Mouse (Mus musculus): Measurements from ENCODE around the gene Ppm1b.
A peak's percentile ranks its signal among the peaks of the same experiment; 100 is the strongest.

Ppm1b gene

GRCm38 (mm10) chr17:85026436-85026835 lies 69.9 kb downstream of the Ppm1b start:
- DNase-seq = no peak

DNA sequence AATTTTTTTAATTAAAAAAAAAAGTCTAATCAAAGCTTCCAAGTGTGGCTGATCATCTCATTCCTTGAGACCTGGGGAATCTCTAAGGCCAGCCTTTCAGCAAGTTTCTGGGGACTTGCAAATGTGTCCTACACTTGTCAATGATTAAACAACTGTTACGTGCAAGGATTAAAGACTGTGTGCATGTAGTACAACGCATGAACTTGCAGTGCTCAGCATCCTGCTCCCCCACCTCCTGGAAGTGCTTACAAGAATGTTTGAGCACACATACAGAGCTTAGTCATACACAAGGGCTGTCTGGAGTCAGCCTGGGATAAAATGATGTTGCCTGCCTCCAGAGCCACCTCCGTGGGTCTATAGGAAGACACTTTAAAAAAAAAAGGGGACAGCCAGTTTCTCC lies 70.7 kb downstream of the Ppm1b start:
- DNase-seq = no peak

GRCm38 (mm10) chr17:85028093-85028739 lies 71.7 kb downstream of the Ppm1b start, which contains the start of gene Slc3a1:
Gene Slc3a1, plus strand, starts transcription at chr17:85028376.
- no peak for DNase-seq

- no peak for DNase-seq
These were observed 72.3 kb downstream of the Ppm1b start for GRCm38 (mm10) chr17:85028797-85029196.

DNA sequence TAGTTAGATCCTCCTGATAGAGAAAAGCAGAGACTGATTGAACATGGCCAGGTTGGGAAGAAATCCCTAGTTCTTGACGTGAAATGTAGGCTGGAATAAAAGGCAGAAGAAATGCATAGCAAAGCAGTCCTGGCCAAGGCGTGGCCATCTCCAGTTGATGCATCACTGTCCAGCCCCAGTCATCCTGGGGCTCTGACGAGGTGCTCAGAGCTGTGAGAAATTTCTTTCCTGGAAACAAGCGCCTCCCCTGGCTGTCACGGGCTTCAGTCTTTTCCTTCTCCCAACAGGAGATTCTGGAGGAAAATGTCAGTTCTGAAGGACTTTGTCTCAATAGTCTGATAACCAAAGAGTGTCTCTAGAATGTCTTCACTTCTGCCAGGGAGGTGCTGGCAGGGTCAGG lies 74.1 kb downstream of the Ppm1b start:
- DNase-seq = no peak

DNA sequence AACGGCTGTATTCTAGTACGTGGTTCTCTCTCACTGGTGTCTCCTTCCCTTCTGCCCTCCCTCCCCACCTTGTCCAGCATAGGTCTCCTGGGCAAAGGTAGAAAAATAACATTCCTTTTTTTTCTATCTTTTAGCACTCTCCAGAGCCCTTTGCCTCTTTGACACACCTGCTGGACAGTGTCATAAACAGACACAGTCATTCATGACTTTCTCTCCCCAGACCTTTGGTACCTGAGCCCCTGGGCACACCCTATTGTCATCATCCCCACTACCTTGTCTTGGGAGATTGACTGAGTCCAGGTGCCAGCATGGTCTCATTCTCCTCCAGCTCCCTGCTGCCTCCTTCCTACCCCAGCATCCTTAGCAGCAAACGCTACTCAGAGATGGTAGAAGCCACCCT lies 76.5 kb downstream of the Ppm1b start:
- no peak for DNase-seq

DNA sequence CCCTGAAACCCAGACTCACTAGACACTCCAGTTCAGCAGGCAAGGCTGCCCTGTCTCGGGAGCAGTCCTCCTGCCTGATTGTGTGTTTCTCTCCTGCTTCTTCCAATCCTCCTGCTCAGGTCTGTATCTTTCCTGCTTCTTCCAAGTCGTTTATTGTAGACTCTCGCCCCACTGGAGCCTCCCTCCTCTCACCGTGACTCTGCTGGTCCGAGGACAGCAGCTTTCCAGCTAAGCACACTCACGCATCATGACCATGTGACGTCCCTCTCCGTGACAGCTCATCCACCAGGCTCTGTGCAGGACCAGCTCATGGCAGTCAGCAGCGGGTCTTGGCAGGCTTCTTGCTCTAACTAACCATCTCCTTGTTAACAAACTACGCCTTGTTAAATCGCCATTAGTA lies 77.5 kb downstream of the Ppm1b start:
- peak; percentile 22 for DNase-seq

GRCm38 (mm10) chr17:85037855-85038254 lies 81.3 kb downstream of the Ppm1b start:
- no peak for DNase-seq

- DNase-seq = no peak
These were observed 81.8 kb downstream of the Ppm1b start for GRCm38 (mm10) chr17:85038311-85038710.

DNA sequence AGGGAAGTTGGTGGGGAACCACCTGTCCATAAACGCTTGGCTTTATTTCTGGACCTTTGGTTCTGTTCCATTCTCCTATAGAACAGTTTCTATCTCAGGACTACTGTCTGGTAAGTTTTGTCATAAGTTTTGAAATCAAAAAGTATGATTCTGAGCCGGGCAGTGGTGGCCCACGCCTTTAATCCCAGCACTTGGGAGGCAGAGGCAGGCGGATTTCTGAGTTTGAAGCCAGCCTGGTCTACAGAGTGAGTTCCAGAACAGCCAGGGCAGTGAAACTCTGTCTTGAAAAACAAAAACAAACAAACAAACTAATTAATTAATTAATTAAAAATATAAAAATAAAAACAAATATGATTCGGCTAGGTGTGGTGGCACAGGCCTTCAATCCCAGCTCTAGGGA lies 82.2 kb downstream of the Ppm1b start:
- no peak for DNase-seq

- DNase-seq = no peak
These were observed 84.4 kb downstream of the Ppm1b start for GRCm38 (mm10) chr17:85040913-85041312.

GRCm38 (mm10) chr17:85042419-85042818 lies 85.9 kb downstream of the Ppm1b start:
- DNase-seq = no peak

GRCm38 (mm10) chr17:85043404-85043816 lies 86.9 kb downstream of the Ppm1b start:
- DNase-seq = no peak

DNA sequence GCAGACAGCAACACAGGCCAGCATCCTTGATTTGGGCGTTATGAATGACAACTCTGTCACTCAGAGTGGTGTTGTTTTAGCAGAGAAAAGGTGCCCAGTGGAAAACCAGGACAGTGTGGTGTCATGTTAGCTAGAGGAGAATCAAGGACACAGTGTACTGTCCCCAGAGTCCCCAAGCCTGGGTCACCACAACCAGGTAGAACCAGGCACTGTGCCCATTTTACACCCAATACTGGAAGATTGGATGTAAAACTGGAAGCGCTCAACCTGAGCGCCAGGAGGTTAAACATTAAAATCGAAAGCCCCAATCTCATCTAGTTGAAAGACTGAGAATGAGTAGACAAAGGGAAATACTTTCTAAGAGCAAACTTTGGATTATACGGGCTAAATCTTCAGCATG lies 87.9 kb downstream of the Ppm1b start:
- DNase-seq = no peak

DNA sequence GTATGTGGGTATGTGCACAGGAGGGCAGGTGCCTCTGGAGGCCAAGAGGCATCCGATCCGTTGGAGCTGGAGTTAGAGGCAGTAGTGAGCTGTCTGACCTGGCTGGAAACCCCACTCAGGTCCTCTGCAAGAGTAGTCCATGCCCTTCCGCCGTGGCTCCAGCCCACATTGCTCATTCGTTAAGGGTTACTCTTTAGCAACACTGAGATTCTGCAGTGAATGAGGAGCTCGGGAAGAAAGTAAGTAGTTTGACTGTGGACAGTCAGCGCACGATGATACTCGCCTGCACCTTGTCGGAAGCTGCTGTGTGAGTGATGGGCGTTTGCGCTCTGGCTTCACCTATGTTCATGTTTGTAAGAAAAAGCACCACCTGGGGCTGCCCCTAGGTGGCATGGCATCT lies 88.6 kb downstream of the Ppm1b start:
- DNase-seq = no peak

DNA sequence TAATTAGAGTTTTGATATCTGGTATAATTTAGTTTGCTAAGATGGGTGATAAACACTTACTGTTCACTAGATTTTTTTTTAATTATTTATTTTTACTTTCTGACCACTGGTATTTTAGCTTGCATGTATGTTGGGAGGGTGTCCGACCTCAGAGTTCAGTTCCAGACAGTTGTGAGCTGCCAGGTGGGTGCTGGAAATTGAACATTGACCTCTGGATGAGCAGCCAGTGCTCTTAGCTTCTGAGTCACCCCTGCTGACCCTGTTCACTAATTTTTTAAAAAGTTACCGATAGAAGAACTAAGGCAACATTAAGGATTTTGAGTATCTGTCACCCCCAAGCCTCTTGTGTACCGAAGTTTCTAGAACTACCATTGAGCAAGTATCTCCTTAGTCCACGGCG lies 91.8 kb downstream of the Ppm1b start:
- no peak for DNase-seq

DNA sequence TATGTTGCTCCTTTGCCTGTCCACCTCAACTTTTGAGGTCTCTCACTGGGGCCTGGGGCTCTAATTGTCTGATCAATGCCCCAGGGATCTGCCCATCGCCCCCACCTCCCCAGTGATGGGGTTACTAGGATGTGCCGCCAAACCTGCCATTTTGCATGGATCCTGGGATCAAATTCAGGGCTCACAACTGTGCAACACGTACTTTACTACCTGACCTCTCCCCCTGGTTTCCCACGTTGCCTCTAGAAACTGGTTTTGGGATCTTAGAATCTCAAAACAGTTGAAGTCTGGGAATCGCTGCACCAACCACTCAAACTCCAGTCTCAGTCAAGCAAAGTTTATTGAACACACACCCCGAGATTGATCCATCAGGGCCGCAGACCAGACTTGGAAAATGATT lies 101.7 kb downstream of the Ppm1b start:
- no peak for DNase-seq

GRCm38 (mm10) chr17:85059136-85059535 lies 102.6 kb downstream of the Ppm1b start:
- no peak for DNase-seq

DNA sequence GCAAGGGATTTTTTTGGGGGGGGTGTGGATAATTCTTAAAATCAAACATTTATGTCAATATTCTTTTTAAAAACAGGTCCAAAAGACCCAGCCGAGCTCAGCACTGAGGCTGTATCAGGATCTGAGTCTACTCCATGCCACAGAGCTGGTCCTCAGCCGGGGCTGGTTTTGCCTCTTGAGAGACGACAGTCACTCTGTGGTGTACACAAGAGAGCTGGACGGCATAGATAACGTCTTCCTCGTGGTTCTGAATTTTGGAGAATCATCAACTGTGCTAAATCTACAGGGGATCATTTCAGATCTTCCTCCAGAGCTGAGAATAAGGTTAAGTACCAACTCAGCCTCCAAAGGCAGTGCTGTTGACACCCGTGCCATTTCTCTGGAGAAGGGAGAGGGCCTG lies 107.0 kb downstream of the Ppm1b start:
- DNase-seq = no peak

GRCm38 (mm10) chr17:85067331-85067730 lies 110.8 kb downstream of the Ppm1b start:
- peak; percentile 33 for DNase-seq

DNA sequence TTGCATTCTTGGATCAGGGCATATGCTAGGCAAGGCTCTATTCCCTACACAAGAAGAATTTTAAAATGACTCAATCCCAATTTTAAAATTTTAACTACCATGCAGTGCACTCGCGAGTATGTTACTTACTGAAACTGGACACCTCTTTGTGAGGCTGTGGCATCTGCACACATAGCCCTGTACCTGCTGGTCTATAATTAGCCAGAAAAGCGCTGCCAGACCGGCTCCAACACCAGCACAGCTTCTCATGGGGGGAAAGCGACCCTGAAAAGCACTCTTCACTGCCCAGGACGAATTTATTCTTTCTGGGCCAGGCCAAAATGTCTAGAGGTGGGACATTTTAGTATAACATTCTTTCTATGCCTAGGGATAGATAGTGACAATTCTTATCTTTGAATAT lies 114.1 kb downstream of the Ppm1b start:
- DNase-seq = no peak

DNA sequence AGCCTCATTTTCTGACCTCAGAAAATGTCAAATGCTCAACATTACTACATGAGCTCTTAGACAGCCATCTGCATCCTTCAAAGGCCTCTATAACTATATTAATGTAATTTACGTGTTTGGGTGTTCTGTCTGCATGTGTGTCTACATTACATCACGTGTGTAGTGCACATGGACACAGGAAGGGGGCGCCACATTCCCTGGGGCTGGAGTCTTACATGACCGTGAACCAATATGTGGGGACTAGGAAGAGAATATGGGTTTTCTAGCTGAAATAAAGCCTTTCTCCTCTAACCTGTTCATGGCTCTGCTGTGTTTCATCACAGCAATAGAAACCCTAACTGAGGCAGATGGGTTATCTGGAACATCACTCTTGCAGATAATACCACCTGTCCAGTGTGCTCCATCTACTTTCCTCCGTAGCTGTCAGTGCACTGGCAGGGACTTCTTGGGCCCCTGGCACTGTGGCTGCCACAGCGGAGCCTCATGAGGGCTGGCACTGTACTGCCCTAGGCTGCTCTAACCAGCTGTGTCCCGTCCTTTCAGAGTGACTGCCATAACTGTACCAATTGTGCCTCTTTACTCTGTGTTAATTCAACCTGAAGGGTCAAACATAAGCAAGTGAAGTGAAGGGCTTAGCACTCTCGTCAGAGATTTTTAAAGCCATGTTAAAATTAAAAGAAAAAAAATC lies 114.7 kb downstream of the Ppm1b start:
- no peak for DNase-seq

DNA sequence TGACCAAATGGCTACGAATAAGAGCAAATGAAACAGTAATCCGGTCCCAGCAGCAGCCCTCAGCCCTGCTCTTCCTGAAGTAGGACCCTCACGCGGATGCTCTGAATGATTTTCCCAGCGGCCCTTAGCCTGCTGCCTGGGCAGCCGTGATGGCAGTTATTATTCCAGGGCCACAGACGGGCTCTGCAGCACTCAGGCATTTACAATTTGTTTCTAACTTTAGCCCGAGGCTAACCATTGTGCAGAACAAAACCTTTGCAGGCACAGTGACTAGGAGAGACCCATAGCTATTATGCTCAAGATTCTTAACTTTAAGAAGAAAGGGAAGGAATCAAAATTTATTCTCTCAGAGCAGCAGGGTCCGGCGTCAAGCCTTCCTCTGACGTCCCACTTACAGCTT lies 115.8 kb downstream of the Ppm1b start:
- DNase-seq = no peak

GRCm38 (mm10) chr17:85073214-85073613 lies 116.7 kb downstream of the Ppm1b start:
- no peak for DNase-seq

Data from layer of hippocampus, adult 9-11 months (tissue).